In genomic region chr16:13589049-13589408, GRCm38 (mm10) we compare ENCODE assay signal across 14 mouse cellular contexts.
DNase-seq lines count a peak whose midpoint lies in the region; ATAC-seq lines count a peak whose summit lies in the region.
"Had no signal": no experiment of that assay in that cellular context is flagged by ENCODE, and none has a peak within 500 bp of the region (broad histone marks: within the 10 kb centered on the region; RNA-seq: fewer than 3 reads in every experiment).

No protein-coding gene starts in this region.

- WGBS in hindbrain, embryonic 14.5 days, result 88% methylated on average over 2 of the region's 2 CpGs
- WGBS in hindbrain, embryonic 12.5 days, result 87% methylated on average over 2 of the region's 2 CpGs
- 86% methylated on average over 2 of the region's 2 CpGs for WGBS in midbrain, embryonic 11.5 days
- 90% methylated on average over 2 of the region's 2 CpGs for WGBS in midbrain, embryonic 16.5 days
- WGBS in intestine, embryonic 16.5 days, result 51% methylated on average over 2 of the region's 2 CpGs

- no peak overlapping the region for H3K4me3 ChIP-seq in hindbrain, embryonic 14.5 days (replicated peaks; ENCODE audit: low read length)
- no peak overlapping the region for H3K4me3 ChIP-seq in hindbrain, embryonic 12.5 days
- no peak overlapping the region for H3K4me3 ChIP-seq in midbrain, embryonic 11.5 days (ENCODE audit: low read depth, low read length)
- no peak overlapping the region for H3K4me3 ChIP-seq in midbrain, embryonic 16.5 days (ENCODE audit: low read depth, low read length)
- H3K4me3 ChIP-seq in intestine, embryonic 16.5 days (ENCODE audit: low read length), result no peak overlapping the region
- H3K4me3 ChIP-seq: forebrain, embryonic 15.5 days; left cerebral cortex, adult 2 months; neural tube, embryonic 12.5 days had no signal

- H3K4me2 ChIP-seq in hindbrain, embryonic 14.5 days (replicated peaks), result no peak overlapping the region
- no peak overlapping the region for H3K4me2 ChIP-seq in hindbrain, embryonic 12.5 days (replicated peaks)
- no peak overlapping the region for H3K4me2 ChIP-seq in midbrain, embryonic 11.5 days
- H3K4me2 ChIP-seq in midbrain, embryonic 16.5 days (ENCODE audit: low read length), result no peak overlapping the region
- no peak overlapping the region for H3K4me2 ChIP-seq in intestine, embryonic 16.5 days (ENCODE audit: low read depth, low read length)
- H3K4me2 ChIP-seq: forebrain, embryonic 15.5 days; heart, embryonic 11.5 days; neural tube, embryonic 12.5 days had no signal

- no peak overlapping the region for H3K9ac ChIP-seq in hindbrain, embryonic 14.5 days
- no peak overlapping the region for H3K9ac ChIP-seq in hindbrain, embryonic 12.5 days
- H3K9ac ChIP-seq in midbrain, embryonic 11.5 days (ENCODE audit: low read length), result no peak overlapping the region
- H3K9ac ChIP-seq in midbrain, embryonic 16.5 days (ENCODE audit: low read depth, low read length), result no peak overlapping the region
- H3K9ac ChIP-seq in intestine, embryonic 16.5 days (ENCODE audit: low read depth, low read length), result no peak overlapping the region
- H3K9ac ChIP-seq: forebrain, embryonic 15.5 days; neural tube, embryonic 12.5 days had no signal

- H3K27ac ChIP-seq in hindbrain, embryonic 14.5 days, result 0 out of 2 replicates have a peak overlapping the region, but pooled peaks have one; percentile 2
- H3K27ac ChIP-seq in hindbrain, embryonic 12.5 days, result no peak overlapping the region
- no peak overlapping the region for H3K27ac ChIP-seq in midbrain, embryonic 11.5 days (ENCODE audit: low read depth, low read length)
- no peak overlapping the region for H3K27ac ChIP-seq in midbrain, embryonic 16.5 days (ENCODE audit: low read length)
- peak overlapping the region; percentile 64 for H3K27ac ChIP-seq in intestine, embryonic 16.5 days (ENCODE audit: low read length)
- H3K27ac ChIP-seq: forebrain, embryonic 15.5 days; left cerebral cortex, adult 2 months; neural tube, embryonic 12.5 days had no signal

- no peaks in the 10 kb centered on the region for H3K9me3 ChIP-seq in hindbrain, embryonic 14.5 days (ENCODE audit: control insufficient read depth, low read length)
- no peaks in the 10 kb centered on the region for H3K9me3 ChIP-seq in hindbrain, embryonic 12.5 days (replicated peaks)
- H3K9me3 ChIP-seq in midbrain, embryonic 11.5 days (ENCODE audit: control insufficient read depth, low read length), result no peaks in the 10 kb centered on the region
- no peaks in the 10 kb centered on the region for H3K9me3 ChIP-seq in midbrain, embryonic 16.5 days (replicated peaks; ENCODE audit: control insufficient read depth, low read length, poor library complexity, severe bottlenecking)
- H3K9me3 ChIP-seq in intestine, embryonic 16.5 days (ENCODE audit: control insufficient read depth, low read length), result no peaks in the 10 kb centered on the region
- H3K9me3 ChIP-seq: forebrain, embryonic 15.5 days; neural tube, embryonic 12.5 days had no signal

- H3K27me3 ChIP-seq in hindbrain, embryonic 14.5 days (ENCODE audit: control insufficient read depth, insufficient read depth, low read length), result no peaks in the 10 kb centered on the region
- no peaks in the 10 kb centered on the region for H3K27me3 ChIP-seq in hindbrain, embryonic 12.5 days
- H3K27me3 ChIP-seq in midbrain, embryonic 11.5 days (ENCODE audit: control insufficient read depth, insufficient read depth, low read length), result no peaks in the 10 kb centered on the region
- no peaks in the 10 kb centered on the region for H3K27me3 ChIP-seq in midbrain, embryonic 16.5 days (ENCODE audit: control insufficient read depth, insufficient read depth, low read depth, low read length)
- no peaks in the 10 kb centered on the region for H3K27me3 ChIP-seq in intestine, embryonic 16.5 days (replicated peaks; ENCODE audit: control insufficient read depth, insufficient read depth, low read length)
- H3K27me3 ChIP-seq: forebrain, embryonic 15.5 days; neural tube, embryonic 12.5 days had no signal

- DNase-seq in hindbrain, embryonic 14.5 days (ENCODE audit: low spot score), result no peak
- DNase-seq in midbrain, embryonic 11.5 days (ENCODE audit: low spot score, missing footprints), result peak; percentile 28
- no peak for DNase-seq in layer of hippocampus, adult 8-10 months (ENCODE audit: low spot score in 2 of 2)
- DNase-seq in layer of hippocampus, postnatal 25 days (ENCODE audit: extremely low spot score in 1 of 2, low spot score in 1 of 2), result no peak
- DNase-seq: cerebellum, adult 11-12 months; gastrocnemius, postnatal 10 days; right cerebral cortex, postnatal 4 days had no signal

- ATAC-seq in hindbrain, embryonic 14.5 days (ENCODE audit: low FRiP score), result no peak
- no peak for ATAC-seq in hindbrain, embryonic 12.5 days (ENCODE audit: low FRiP score)
- ATAC-seq in midbrain, embryonic 11.5 days (ENCODE audit: low FRiP score), result no peak
- ATAC-seq in midbrain, embryonic 16.5 days, result no peak
- ATAC-seq in intestine, embryonic 16.5 days, result peak; percentile 53; the same call in 1 of the 2 replicates
- ATAC-seq: forebrain, embryonic 15.5 days had no signal

- H3K36me3 ChIP-seq in hindbrain, embryonic 14.5 days (replicated peaks; ENCODE audit: control insufficient read depth, insufficient read depth), result no peaks in the 10 kb centered on the region; the same call in 1 of the 2 replicates
- peaks cover 16% of the 10 kb centered on the region for H3K36me3 ChIP-seq in hindbrain, embryonic 12.5 days
- peaks cover 2% of the 10 kb centered on the region; the same call in 1 of the 2 replicates for H3K36me3 ChIP-seq in midbrain, embryonic 11.5 days (ENCODE audit: control insufficient read depth, insufficient read depth, low read length)
- H3K36me3 ChIP-seq in midbrain, embryonic 16.5 days (ENCODE audit: control insufficient read depth, insufficient read depth, low read length), result 0 out of 2 replicates have a peak, but pooled peaks cover 1% of the 10 kb centered on the region
- no peaks in the 10 kb centered on the region; the same call in 1 of the 2 replicates for H3K36me3 ChIP-seq in intestine, embryonic 16.5 days (ENCODE audit: control insufficient read depth, insufficient read depth, low read length)

- H3K4me1 ChIP-seq in hindbrain, embryonic 14.5 days (replicated peaks; ENCODE audit: control insufficient read depth, insufficient read depth, low read length), result no peaks in the 10 kb centered on the region
- no peaks in the 10 kb centered on the region for H3K4me1 ChIP-seq in hindbrain, embryonic 12.5 days
- no peaks in the 10 kb centered on the region for H3K4me1 ChIP-seq in midbrain, embryonic 11.5 days (ENCODE audit: control insufficient read depth, insufficient read depth, low read length)
- no peaks in the 10 kb centered on the region for H3K4me1 ChIP-seq in midbrain, embryonic 16.5 days (ENCODE audit: control insufficient read depth, insufficient read depth, low read length)
- peaks cover 8% of the 10 kb centered on the region; the same call in 1 of the 2 replicates for H3K4me1 ChIP-seq in intestine, embryonic 16.5 days (ENCODE audit: control insufficient read depth, insufficient read depth, low read length)
- H3K4me1 ChIP-seq: neural tube, embryonic 12.5 days had no signal

Comparison
In these comparisons a context has a peak if more than half of its experiments do, and no peak if none do; other contexts are left out.
1. H3K27ac ChIP-seq: peak in hindbrain, embryonic 14.5 days (single experiment) and intestine, embryonic 16.5 days (single experiment); none in hindbrain, embryonic 12.5 days (single experiment), midbrain, embryonic 11.5 days (single experiment) and midbrain, embryonic 16.5 days (single experiment).